Mouse (Mus musculus): ENCODE measurements around the gene Eomes. TPM values are rescaled to one million over a fixed set of nuclear protein-coding genes. Genes with fewer than 3 reads are reported as not detected.

Gene Eomes
- 0.10 TPM in 1 of 2 replicates, not detected in the other for polyA plus RNA-seq (2012; rRNA removed)

DNA sequence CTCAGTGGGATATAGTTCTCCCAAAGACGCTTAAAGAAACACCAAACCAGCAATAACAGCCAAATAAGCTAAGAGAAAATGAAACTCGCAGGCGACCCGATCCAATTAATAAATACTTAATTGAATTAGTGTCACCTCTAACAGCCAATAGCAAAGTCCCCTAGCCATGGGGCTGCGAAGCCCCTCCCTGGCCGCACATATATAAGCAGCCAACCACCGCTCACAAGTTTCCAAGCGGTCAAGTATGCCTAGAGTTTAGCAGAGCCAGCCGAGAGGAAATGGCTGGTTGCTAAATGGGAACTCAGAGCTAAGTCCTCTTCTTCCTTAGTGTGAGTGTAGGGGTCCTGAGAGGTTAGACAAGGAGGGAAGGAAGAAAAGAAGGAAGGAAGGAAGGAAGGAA, at the start of gene Eomes:
Eomes (plus strand) TSS at position 252 of the 400 bp plus-strand sequence.
- WGBS: 3% methylated on average over 9 of the region's 9 CpGs
- DNase-seq (ENCODE audit: low read depth, low spot score): no peak

GRCm38 (mm10) chr9:118444809-118445208, 33.2 kb upstream of the Eomes start:
- no peak for DNase-seq (ENCODE audit: low read depth, low spot score)
- WGBS: 40% methylated on average over 9 of the region's 9 CpGs

DNA sequence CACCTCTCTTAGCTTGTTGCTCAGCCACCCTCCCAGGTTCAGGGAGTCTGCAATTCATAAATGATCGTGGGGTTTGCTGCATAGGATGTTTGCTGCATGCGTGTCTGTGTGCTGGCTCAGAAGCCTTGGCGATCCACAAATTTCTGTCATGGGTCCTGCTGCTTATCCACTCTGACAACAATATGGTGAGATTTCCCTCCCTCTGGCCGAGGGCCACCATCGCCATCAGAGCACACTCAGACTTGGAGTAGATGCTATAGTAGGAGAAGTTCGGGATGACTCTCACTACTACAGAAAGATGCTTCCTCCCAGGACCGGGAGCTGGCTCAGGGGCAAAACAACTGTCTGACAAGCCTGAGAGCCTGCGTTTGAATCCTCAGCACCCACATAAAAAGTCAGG, 28.7 kb upstream of the Eomes start:
- DNase-seq (ENCODE audit: low read depth, low spot score): no peak
- WGBS: 82% methylated on average over 8 of the region's 8 CpGs

DNA sequence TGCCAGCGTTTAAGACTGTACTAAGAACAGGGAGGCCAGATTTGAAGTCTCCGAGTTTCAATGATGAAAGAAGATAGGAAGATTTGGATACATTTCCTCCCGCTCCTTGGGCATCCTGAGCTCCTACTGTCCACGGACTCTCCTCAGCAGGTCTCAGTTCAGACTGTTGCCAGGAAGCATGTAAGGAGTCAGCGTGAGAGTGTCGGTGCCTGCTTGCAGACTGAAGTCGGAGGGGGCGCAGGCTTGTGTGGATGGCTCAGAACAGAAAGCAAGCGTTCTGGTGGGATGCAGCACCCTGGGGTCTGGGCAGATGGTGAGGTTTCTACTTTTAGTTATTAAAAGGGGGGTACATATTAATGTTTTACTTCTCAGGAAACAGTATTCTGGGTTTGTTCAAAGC, 24.6 kb upstream of the Eomes start:
- no peak for DNase-seq (ENCODE audit: low read depth, low spot score)
- 47% methylated on average over 9 of the region's 9 CpGs for WGBS

DNA sequence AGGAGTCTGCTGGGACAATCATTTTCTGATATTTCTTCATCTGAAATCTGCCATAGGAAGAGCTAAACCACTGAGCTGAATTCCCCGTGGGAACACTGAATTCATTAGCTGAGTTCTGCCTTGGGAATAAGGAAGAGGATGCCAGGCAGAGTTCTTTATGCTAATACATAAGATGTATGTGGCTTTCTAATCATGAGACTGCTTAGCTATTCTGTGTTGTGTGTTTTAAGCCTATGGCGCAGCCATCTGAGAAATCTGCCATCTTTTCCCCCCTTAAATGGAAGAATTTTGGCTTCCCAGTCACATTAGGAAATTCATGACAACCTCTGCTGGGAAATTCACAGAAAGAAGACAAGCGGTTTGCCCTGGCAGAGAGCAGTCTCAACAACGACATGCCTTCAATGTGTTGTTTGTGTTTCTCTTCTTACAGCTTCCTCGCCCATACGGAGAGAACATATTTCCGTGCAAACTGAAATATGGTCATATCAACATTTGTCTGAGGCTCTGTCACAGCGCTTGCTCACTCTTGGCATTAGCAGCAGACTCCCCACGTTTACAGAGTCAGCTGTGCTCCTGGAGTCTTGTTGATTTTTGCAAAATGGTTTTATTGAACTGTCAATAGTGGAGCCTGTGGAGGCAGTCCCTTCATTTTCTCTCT, 22.7 kb upstream of the Eomes start:
- WGBS: 40% methylated on average over 9 of the region's 9 CpGs
- no peak for DNase-seq (ENCODE audit: low read depth, low spot score)

- whole genome bisulfite sequencing: 46% methylated on average over 6 of the region's 6 CpGs
- no peak for DNase-seq (ENCODE audit: low read depth, low spot score)
Measured at GRCm38 (mm10) chr9:118456405-118456804, 21.6 kb upstream of the Eomes start.

DNA sequence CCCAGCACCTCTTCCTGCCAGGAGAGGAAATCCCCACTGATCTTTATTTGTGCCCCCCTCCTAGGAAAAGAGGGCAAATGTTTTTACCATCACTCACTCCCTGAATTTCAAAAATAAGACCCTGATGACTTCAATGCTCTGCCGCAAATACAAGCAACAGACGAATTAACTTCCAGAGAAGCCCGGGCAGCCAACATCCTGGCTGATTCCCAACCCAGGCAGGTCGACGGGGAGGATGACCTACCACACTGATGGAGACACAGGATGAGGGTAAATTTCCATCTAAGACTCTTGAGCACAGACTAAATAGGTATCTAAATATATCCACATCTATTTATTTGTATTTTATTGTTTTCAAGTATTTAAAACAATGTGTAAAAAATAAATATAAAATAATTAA, 20.0 kb upstream of the Eomes start:
- no peak for DNase-seq (ENCODE audit: low read depth, low spot score)
- 23% methylated on average over 5 of the region's 5 CpGs for WGBS

GRCm38 (mm10) chr9:118464031-118464430, 14.0 kb upstream of the Eomes start:
- no peak for DNase-seq (ENCODE audit: low read depth, low spot score)
- WGBS: 63% methylated on average over 1 of the region's 1 CpGs

DNA sequence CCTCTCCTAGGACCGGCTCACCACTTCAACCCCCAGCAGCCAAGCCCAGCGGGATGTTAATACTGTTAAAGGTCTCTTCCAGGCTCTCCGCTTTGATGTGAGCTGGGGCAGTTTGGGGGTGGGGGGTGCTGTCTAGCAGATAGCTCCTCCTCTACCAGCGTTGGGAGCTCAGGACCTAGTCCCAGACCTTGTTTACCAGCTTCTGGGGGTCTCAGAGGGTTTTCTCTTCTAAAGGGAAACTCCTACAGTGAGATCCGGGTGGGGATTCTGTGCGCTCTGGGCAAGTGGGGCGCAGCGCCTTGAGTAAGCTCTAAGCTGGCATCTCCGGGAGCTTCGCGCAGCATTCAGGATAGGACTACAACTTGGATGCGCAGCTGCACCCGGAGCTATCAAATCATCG, 9.7 kb upstream of the Eomes start:
- no peak for DNase-seq (ENCODE audit: low read depth, low spot score)
- WGBS: 12% methylated on average over 14 of the region's 14 CpGs

- 15% methylated on average over 16 of the region's 16 CpGs for WGBS
- no peak for DNase-seq (ENCODE audit: low read depth, low spot score)
Measured at GRCm38 (mm10) chr9:118469272-118469671, 8.7 kb upstream of the Eomes start.

DNA sequence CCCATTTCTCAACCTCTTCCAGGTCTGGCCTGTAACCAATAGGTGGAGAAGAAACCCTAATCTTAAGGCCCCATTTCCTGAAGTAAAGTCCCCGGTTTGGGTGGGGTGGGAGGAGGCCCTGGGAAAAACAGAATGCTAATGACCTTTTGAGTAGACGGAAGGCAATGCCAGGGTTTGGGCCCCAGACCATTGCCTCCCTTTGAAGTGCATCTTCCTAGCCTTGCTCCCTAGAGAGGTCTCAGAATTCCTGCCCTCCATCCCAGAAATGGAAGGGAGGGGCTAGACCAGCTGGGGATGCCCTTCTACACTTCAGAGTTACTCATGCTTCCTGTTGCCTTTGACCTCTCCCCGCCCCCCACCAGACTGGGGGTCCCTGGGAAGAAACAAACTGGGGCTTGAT, 6.7 kb upstream of the Eomes start:
- no peak for DNase-seq (ENCODE audit: low read depth, low spot score)
- 16% methylated on average over 3 of the region's 3 CpGs for WGBS

- no peak for DNase-seq (ENCODE audit: low read depth, low spot score)
- 5% methylated on average over 22 of the region's 22 CpGs for WGBS
Measured at GRCm38 (mm10) chr9:118476211-118476765, 1.7 kb upstream of the Eomes start.

- no peak for DNase-seq (ENCODE audit: low read depth, low spot score)
- WGBS: 1% methylated on average over 33 of the region's 33 CpGs
Measured at GRCm38 (mm10) chr9:118476766-118477271, 1.2 kb upstream of the Eomes start.

GRCm38 (mm10) chr9:118477281-118477931, 606 bp upstream of the Eomes start:
- 3% methylated on average over 31 of the region's 31 CpGs for WGBS
- no peak for DNase-seq (ENCODE audit: low read depth, low spot score)

DNA sequence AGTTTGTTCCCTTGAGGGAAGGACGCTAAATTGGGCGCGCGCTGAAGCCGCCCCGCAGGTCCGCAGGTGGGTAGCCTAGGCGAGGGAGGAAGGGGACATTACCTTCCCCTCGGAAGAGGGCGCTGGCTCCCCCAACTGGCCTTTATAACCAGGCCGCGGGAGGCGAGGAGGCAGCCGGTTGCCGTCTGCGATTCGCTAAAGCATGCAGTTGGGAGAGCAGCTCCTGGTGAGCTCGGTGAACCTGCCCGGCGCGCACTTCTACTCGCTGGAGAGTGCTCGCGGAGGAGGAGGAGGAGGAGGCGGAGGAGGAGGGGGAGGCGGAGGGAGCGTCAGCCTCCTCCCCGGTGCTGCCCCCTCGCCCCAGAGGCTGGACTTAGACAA, 436 bp downstream of the Eomes start:
- 0% methylated on average over 23 of the region's 29 CpGs for WGBS
- no peak for DNase-seq (ENCODE audit: low read depth, low spot score)

- WGBS: 2% methylated on average over 85 of the region's 87 CpGs
Measured at GRCm38 (mm10) chr9:118478839-118479507, 961 bp downstream of the Eomes start.

GRCm38 (mm10) chr9:118479508-118480291, 1.7 kb downstream of the Eomes start:
- no peak for DNase-seq (ENCODE audit: low read depth, low spot score)
- WGBS: 23% methylated on average over 23 of the region's 23 CpGs

More at GRCm38 (mm10) chr9:118478839-118479507, 961 bp downstream of the Eomes start:
- no peak for DNase-seq (ENCODE audit: low read depth, low spot score)

DNA sequence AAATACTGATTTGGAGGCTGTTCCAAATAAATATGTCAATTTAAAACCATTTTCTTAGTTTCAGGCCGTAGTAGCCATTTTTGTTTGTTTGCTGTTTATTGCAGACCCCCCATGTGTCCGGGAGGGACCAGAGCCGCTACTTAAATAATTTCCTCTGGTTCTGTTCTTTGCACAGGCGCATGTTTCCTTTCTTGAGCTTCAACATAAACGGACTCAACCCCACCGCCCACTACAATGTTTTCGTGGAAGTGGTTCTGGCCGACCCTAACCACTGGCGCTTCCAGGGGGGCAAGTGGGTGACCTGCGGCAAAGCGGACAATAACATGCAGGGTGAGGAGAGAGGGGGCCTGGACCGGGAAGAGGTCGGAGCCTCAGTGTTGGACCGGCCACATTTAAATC, 2.3 kb downstream of the Eomes start:
- DNase-seq (ENCODE audit: low read depth, low spot score): no peak

GRCm38 (mm10) chr9:118482210-118482609, 4.2 kb downstream of the Eomes start:
- 72% methylated on average over 10 of the region's 10 CpGs for WGBS
- no peak for DNase-seq (ENCODE audit: low read depth, low spot score)

More for the DNA sequence above, 2.3 kb downstream of the Eomes start:
- WGBS: 20% methylated on average over 14 of the region's 14 CpGs

Data from large intestine, adult 2 months (tissue).